Mouse (Mus musculus): Measurements from ENCODE around the gene Cst7. TPM values are rescaled to one million over a fixed set of nuclear protein-coding genes. Genes with fewer than 3 reads are reported as not detected.

The Cst7 gene
- polyA plus RNA-seq, 1 experiment = not detected

- Histone ChIP-seq H3K27ac (ENCODE audit: insufficient read depth, low read depth, low read length) (no peak overlapping the region), H3K4me1 (ENCODE audit: control insufficient read depth, insufficient read depth, low read length) (no peaks in the 10 kb centered on the region), H3K4me3 (ENCODE audit: insufficient read depth, low read depth, low read length) (no peak overlapping the region)
- WGBS = 82% methylated on average over 11 of the region's 11 CpGs
- TF ChIP-seq CTCF (IDR thresholded peaks at IDR 0.05; ENCODE audit: insufficient read depth, low read depth, low read length) (no peak), POLR2A (IDR thresholded peaks at IDR 0.05; ENCODE audit: insufficient read depth, low read depth, low read length) (no peak)
Measured at GRCm38 (mm10) chr2:150589076-150589475, 18.9 kb downstream of the Cst7 start.

- H3K27ac ChIP-seq (ENCODE audit: insufficient read depth, low read depth, low read length) = no peak overlapping the region
- 93% methylated on average over 3 of the region's 3 CpGs for WGBS
- no peak overlapping the region for H3K4me3 ChIP-seq (ENCODE audit: insufficient read depth, low read depth, low read length)
- no peaks in the 10 kb centered on the region for H3K4me1 ChIP-seq (ENCODE audit: control insufficient read depth, insufficient read depth, low read length)
- TF ChIP-seq CTCF (IDR thresholded peaks at IDR 0.05; ENCODE audit: insufficient read depth, low read depth, low read length) (no peak), POLR2A (IDR thresholded peaks at IDR 0.05; ENCODE audit: insufficient read depth, low read depth, low read length) (no peak)
Measured at GRCm38 (mm10) chr2:150595411-150596190, 25.4 kb downstream of the Cst7 start.

GRCm38 (mm10) chr2:150600263-150600662, 30.0 kb downstream of the Cst7 start:
- Histone ChIP-seq H3K4me3 (ENCODE audit: insufficient read depth, low read depth, low read length) (no peak overlapping the region), H3K27ac (ENCODE audit: insufficient read depth, low read depth, low read length) (no peak overlapping the region), H3K4me1 (ENCODE audit: control insufficient read depth, insufficient read depth, low read length) (no peaks in the 10 kb centered on the region)
- TF ChIP-seq CTCF (IDR thresholded peaks at IDR 0.05; ENCODE audit: insufficient read depth, low read depth, low read length) (no peak), POLR2A (IDR thresholded peaks at IDR 0.05; ENCODE audit: insufficient read depth, low read depth, low read length) (no peak)
- 98% methylated on average over 2 of the region's 2 CpGs for WGBS

- TF ChIP-seq POLR2A (IDR thresholded peaks at IDR 0.05; ENCODE audit: insufficient read depth, low read depth, low read length) (no peak), CTCF (IDR thresholded peaks at IDR 0.05; ENCODE audit: insufficient read depth, low read depth, low read length) (no peak)
- WGBS = 86% methylated on average over 2 of the region's 2 CpGs
Measured at GRCm38 (mm10) chr2:150602166-150602565, 32.0 kb downstream of the Cst7 start.

GRCm38 (mm10) chr2:150604802-150605201, 34.6 kb downstream of the Cst7 start:
- Histone ChIP-seq H3K4me1 (ENCODE audit: control insufficient read depth, insufficient read depth, low read length) (no peaks in the 10 kb centered on the region), H3K4me3 (ENCODE audit: insufficient read depth, low read depth, low read length) (no peak overlapping the region), H3K27ac (ENCODE audit: insufficient read depth, low read depth, low read length) (no peak overlapping the region)
- WGBS = 88% methylated on average over 2 of the region's 2 CpGs
- TF ChIP-seq CTCF (IDR thresholded peaks at IDR 0.05; ENCODE audit: insufficient read depth, low read depth, low read length) (no peak), POLR2A (IDR thresholded peaks at IDR 0.05; ENCODE audit: insufficient read depth, low read depth, low read length) (no peak)

More at GRCm38 (mm10) chr2:150602166-150602565, 32.0 kb downstream of the Cst7 start:
- no peaks in the 10 kb centered on the region for H3K4me1 ChIP-seq (ENCODE audit: control insufficient read depth, insufficient read depth, low read length)
- no peak overlapping the region for H3K4me3 ChIP-seq (ENCODE audit: insufficient read depth, low read depth, low read length)
- no peak overlapping the region for H3K27ac ChIP-seq (ENCODE audit: insufficient read depth, low read depth, low read length)

GRCm38 (mm10) chr2:150607086-150607485, 36.9 kb downstream of the Cst7 start:
- no peaks in the 10 kb centered on the region for H3K4me1 ChIP-seq (ENCODE audit: control insufficient read depth, insufficient read depth, low read length)
- TF ChIP-seq CTCF (IDR thresholded peaks at IDR 0.05; ENCODE audit: insufficient read depth, low read depth, low read length) (no peak), POLR2A (IDR thresholded peaks at IDR 0.05; ENCODE audit: insufficient read depth, low read depth, low read length) (no peak)
- no peak overlapping the region for H3K27ac ChIP-seq (ENCODE audit: insufficient read depth, low read depth, low read length)
- 65% methylated on average over 1 of the region's 1 CpGs for WGBS
- H3K4me3 ChIP-seq (ENCODE audit: insufficient read depth, low read depth, low read length) = no peak overlapping the region

- no peak; the same call in 1 of the 2 replicates for TF ChIP-seq POLR2A (IDR thresholded peaks at IDR 0.05; ENCODE audit: insufficient read depth, low read depth, low read length)
- no peak for TF ChIP-seq CTCF (IDR thresholded peaks at IDR 0.05; ENCODE audit: insufficient read depth, low read depth, low read length)
- Histone ChIP-seq H3K4me3 (ENCODE audit: insufficient read depth, low read depth, low read length) (peak within 1 kb of the TSS; percentile 95), H3K27ac (ENCODE audit: insufficient read depth, low read depth, low read length) (peak within 1 kb of the TSS; percentile 45; the same call in 1 of the 2 replicates), H3K4me1 (ENCODE audit: control insufficient read depth, insufficient read depth, low read length) (no peaks in the 10 kb centered on the region)
- WGBS = under 1% methylated on average over 42 of the region's 42 CpGs
Measured at GRCm38 (mm10) chr2:150608087-150608799, 38.0 kb downstream of the Cst7 start, which contains the start of gene Apmap. Gene Apmap (minus strand): TSS chr2:150608567.

- no peaks in the 10 kb centered on the region for H3K4me1 ChIP-seq (ENCODE audit: control insufficient read depth, insufficient read depth, low read length)
- peak overlapping the region; percentile 95; the same call in 1 of the 2 replicates for H3K4me3 ChIP-seq (ENCODE audit: insufficient read depth, low read depth, low read length)
- under 1% methylated on average over 10 of the region's 10 CpGs for WGBS
- H3K27ac ChIP-seq (ENCODE audit: insufficient read depth, low read depth, low read length) = no peak overlapping the region
- TF ChIP-seq CTCF (IDR thresholded peaks at IDR 0.05; ENCODE audit: insufficient read depth, low read depth, low read length) (no peak), POLR2A (IDR thresholded peaks at IDR 0.05; ENCODE audit: insufficient read depth, low read depth, low read length) (no peak)
Measured at GRCm38 (mm10) chr2:150608872-150609560, 38.8 kb downstream of the Cst7 start.

Data from olfactory bulb, adult 2 months (tissue).